Mouse (Mus musculus) G1E (cell line): ENCODE data around the gene E2f8.

Experiments used
- CTCF ChIP-seq: IDR thresholded peaks from 2 replicates; pipeline ENCODE4 v1.5.1; 2012; ENCODE audit warnings: low read depth, low read length, inconsistent platforms, mixed read lengths
- GATA1 ChIP-seq: IDR thresholded peaks from 2 replicates; pipeline ENCODE4 v1.6.1; 2012; ENCODE audit warnings: borderline replicate concordance, low read length, inconsistent platforms, mixed read lengths
- GATA2 ChIP-seq: IDR thresholded peaks from 2 replicates; pipeline ENCODE4 v1.6.1; 2012; ENCODE audit warnings: low read depth, low read length, inconsistent platforms, borderline replicate concordance
- POLR2AphosphoS5 ChIP-seq: IDR thresholded peaks from 2 replicates; pipeline ENCODE4 v1.6.1; 2012; ENCODE audit warnings: low read depth, low read length, inconsistent platforms; ENCODE audit not compliant: insufficient replicate concordance
- TAL1 ChIP-seq: conservative IDR thresholded peaks from 2 replicates; pipeline ENCODE4 v1.6.1; 2012; ENCODE audit warnings: low read depth, low read length, inconsistent platforms, mixed read lengths

DNA sequence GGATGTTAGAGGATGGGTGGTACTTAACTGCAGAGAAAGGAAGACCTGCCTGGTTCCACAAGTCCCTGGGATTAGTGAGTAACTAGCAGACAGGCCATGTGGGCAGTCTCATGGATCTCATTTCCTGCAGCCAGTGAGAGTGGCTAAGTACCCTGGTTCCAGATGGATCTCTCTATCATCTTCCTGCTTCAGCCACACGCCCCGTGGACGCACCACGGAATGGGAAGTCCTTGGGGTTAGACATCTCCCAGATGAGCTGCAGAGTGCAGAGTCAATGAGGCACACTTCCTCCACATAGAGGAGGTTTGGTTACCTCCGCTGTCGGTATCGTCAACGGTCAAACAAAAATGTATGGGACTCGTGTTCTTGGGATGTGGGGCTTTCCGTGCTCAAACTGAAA lies 42.2 kb upstream of the E2f8 start:
- no peak for TF ChIP-seq CTCF
- no peak for TF ChIP-seq GATA2
- no peak for TF ChIP-seq GATA1
- TF ChIP-seq TAL1 = no peak
- TF ChIP-seq POLR2AphosphoS5 = no peak
